Mouse (Mus musculus): ENCODE results near the gene Pecr. TPM values are rescaled to one million over a fixed set of nuclear protein-coding genes. Genes with fewer than 3 reads are reported as not detected.
A peak's percentile ranks its signal among the peaks of the same experiment; 100 is the strongest.
"Not testable (repeated sequence)": the region's sequence is repeated elsewhere in the genome, so short reads cannot be mapped to it uniquely, and the experiment has no call there.

Pecr gene
- total RNA-seq, 2 experiments from 2014 or later = 5.1 to 6.4 TPM

DNA sequence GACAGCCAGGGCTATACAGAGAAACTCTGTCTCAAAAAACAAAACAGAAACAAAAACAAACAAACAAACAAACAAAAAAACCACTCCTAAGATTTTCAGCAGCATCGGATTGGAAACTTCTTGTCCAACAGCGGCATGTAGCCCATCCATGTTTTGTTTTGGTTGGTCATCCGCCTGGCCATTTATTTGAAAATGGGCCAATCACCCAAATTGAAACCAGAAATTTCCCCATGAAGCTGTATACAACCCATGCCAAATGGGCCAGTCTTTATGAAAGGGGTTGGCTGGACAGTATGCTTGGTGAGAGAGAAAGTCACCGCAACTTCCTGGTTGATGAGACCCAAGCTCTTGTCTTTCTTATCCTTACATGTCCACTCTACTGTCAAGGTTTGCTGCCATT is 6.8 kb upstream of the Pecr start:
- DNase-seq (ENCODE audit: low spot score in 2 of 2) = no peak

DNA sequence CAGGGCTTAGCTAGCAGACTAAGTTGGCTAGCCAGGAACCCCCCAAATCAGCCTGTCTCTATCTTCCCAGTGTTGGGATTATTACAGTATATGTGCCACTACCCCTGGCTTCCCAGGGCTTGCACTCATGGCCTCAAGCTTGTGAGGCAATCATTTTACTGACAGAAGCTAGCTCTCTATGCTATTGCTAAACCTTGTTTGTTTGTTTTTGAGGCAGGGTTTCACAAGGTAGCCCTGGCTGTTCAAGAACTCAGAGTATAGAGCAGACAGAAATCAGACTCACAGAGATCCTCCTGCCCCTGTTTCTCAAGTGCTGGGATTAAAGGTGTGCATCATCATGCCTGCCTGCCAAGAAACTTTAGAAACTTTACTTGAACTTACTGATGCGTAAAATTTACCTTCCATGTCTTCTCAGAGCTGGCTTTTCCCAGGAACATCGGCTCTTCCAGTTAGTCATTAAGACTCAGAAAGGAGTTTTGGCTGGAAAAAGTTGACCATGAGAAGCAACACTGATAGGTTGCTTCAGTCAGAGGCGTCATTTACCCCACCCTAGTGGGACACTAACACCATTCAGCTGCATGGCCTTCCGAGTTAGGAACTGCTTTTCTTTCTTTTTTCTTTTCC is 4.5 kb upstream of the Pecr start:
- no peak for DNase-seq (ENCODE audit: low spot score in 2 of 2)

DNA sequence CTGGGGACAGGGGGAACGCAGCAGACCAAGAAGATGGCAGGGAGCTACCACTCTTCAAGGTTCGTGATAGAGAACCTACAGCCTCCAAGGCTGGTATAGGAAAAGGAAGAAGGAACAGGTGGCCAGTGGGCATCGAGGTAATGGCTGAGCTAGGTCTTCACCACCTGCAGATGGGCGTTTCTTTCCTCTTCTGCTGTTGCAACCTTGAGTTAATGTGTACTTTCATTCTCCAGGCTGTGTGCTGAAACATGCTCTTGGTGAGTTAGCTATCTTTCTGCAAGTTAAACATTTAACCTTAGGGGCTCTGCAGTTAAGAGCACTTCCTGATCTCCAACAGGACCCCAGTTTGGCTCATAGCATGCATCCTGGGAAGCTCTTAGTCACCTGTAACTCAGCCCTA is 3.8 kb upstream of the Pecr start:
- DNase-seq (ENCODE audit: low spot score in 2 of 2) = no peak

DNA sequence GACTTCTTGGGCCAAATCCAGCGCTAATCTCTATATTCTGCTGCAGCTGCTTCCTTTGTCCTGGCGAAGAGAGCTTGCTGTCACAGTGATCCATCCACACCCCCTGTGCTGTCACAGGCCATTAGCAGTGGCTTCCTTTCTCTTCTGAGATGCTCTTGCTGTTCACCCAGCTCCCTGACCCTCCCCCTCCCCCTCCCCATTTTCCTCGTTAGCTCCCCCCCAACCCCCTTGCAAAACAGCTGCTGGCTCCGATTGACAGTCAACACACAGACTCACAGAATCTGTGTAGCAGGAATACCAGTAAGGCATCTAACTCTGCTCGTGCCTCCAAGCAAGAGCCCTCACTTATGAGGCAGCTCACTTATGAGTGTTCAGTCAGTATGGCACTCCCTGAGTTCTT is 2.8 kb upstream of the Pecr start:
- DNase-seq (ENCODE audit: low spot score in 2 of 2) = no peak

DNA sequence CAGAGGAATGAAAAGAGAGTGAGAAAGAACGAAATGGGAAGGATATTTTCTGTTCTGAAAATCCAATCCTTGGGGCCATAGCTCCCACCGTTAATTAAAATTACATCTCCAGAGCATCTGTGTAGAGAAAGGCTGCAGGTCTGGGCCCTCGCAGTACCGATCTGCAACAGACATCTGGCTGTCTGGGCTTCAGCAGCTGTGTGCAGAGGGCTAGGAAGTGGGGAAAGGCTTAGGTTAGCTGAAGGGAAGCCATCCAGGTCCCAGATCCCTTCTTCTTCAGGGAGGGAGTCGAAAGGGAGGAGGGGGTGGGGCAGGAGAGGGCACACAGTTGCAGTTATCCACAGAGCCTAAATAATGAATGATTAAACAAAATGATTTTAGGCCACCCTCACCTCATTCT is 425 bp upstream of the Pecr start:
- peak; percentile 13 to 18 for DNase-seq (ENCODE audit: low spot score in 2 of 2)

DNA sequence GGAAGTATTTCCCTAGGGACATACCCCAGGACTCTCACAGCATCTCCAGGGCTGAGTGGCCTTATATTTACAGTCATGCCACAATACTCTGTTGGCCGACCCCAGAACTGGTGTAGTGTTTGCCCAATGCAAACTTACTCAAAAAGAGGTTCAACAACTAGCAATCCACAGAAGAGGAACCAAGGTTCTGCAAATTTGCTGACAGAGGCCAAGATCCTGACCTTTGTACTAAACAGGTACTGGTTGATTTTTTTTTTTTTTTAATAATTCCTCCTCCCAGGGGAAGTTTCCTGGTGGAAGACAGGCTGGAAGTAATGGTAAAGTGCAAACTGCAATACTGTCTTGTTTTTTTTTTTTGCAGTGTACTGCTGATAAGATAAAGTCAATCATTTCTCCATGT is 1.5 kb downstream of the Pecr start:
- DNase-seq (ENCODE audit: low spot score in 2 of 2) = no peak

DNA sequence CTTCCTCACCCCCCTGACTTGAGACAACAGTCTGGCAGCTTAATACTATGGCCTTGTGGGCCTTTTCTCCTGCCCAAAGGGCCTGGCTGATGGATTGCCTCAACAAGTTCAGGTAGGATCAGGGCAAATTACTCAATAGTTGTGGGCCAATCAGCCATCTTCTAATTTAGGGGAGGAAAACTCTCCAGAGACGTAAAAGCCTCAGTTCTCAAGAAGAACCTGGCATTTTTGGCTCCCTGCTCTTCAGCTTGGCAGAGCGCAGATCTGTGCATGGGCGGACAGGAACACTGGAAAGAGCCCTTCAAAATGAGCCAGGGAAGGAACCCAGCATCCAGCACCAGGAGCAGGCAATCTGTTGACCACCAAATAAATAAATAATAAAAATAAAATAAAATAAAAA is 6.0 kb downstream of the Pecr start:
- DNase-seq (ENCODE audit: low spot score in 2 of 2) = peak; percentile 19 to 21

DNA sequence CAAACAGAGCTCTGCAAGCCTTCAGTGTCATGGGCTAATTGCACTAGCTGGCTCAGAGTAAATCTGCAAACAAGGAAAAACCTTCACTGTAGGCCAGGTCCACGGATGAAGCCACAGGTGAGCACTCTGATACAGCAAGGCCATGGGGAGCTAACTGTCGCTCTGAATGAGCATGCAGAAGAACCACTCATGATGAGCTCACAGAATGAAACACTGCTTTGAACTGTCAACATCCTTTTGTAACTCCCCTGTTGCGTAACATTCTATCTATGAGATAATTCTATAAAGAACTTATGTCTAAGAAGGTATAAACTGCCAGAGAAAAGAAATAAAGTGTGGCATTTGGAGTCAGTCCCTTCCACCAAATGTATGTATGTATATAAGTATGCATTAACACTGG is 21.0 kb downstream of the Pecr start:
- DNase-seq (ENCODE audit: low spot score in 2 of 2) = no peak

DNA sequence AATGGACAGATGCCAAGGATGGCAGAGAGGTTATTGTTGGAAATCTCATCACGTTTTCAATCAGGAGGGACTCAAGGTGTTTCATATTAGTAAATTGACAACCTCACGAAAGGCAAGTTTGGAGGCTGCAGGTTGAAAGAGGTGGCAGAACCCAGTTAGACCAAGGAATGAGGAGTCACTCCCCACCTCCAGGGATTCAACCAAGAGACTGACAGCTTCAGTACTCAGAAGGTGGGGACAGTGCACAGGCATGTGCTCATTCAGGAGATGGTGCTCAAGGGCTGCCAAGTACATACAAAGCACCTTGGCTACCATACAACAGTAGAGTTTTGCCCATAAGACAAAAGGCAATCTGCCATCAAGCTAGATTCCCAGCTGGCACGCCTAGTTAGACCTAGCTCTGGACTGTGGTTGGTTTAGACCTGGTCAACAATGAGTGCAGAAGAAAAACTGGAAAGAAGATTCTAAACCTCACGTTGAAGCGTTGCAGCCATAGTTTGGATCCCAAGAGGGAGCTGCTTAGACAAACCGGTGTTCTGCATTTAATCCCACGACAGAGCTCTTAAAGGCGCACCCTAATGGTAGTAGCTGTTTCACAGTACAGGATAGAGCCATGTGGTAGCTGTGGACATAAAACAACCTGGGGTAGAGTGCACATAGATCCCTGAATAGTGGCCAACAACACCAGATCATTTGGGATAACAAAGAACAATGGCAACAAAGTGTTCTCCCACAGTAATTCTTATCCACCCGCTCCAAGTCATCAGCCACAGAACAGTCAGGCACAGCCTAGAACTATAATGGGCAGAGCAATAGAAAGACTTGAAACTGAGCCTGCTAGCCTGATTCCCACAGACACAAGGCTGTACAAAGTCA is 27.5 kb downstream of the Pecr start:
- no peak for DNase-seq (ENCODE audit: low spot score in 2 of 2)

DNA sequence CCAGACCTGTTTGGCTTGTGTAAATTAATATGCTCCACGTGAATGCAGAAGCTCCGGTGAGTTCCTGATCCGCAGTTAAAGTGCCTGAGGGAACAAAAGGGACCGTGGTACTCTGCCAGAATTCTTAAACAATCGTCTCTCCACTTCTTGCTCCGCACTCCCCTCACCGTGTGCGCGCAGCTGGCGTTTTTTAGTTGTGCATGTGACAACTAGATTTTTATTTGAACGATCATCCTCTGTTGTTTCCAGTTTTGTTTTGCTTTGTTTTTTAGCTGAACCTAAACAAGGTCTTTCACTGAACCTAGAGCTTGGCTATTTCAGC is 28.3 kb downstream of the Pecr start:
- no peak for DNase-seq (ENCODE audit: low spot score in 2 of 2)

DNA sequence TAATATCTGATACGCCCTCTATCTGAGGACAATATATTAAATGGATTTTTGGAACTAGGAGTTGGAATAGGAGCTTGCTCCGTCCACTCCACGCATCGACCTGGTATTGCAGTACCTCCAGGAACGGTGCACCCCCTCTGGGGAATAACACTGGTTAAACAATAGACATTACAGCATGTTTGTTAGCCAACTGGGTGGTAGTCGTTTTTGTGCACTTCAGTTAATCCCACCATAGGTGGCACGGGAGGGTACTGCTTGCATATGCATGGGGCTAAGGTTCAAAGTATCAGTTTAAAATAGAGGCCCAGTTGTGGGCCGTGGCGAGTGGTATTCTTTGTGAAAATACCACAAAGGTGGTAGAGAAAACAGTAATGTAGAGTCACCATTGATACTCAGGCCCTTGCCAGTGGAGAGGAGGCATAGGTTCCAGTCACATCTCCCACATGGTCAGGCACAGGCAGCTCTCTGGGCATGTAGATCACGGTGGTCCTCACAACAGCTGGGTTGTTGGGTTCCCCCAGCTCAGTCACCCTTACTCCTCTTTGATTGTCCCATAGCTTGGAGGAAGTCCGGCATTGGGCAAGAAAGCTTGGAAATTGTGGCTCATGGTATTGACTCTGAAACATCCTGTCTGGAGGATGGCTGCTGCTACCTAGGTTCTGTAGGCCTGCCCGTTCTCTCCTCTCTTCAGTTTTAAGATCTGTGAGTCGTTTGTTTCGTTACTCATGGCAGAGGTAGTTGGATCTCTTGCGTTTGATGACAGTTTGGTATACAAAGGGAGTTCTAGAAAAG is 28.9 kb downstream of the Pecr start:
- DNase-seq (ENCODE audit: low spot score in 2 of 2) = peak; percentile 4 to 31

DNA sequence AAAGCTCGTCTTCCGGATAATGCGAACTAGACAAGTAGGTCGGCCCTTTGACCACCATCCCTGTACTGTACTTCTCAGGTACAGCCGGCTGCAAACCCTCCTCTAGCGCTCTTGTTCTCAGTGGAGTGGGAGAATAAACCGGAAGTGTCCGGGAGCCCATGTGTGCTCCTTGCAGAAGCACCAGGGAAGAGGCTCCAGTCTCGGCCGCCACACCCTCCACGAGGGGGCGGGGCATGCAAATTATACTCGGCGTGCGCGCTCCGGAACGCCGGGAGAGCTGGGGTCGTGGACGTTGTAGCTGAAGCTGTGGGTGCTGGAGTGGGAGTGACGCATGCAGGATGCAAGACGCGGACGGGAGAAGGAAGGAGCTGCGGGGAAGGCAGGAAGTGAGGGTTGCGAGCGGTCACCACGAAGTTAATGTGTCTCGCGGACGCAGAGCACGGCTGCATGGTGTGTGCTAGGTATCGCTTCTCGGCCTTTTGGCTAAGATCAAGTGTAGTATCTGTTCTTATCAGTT is 29.5 kb downstream of the Pecr start:
- peak; percentile 83 to 89 for DNase-seq (ENCODE audit: low spot score in 2 of 2)

DNA sequence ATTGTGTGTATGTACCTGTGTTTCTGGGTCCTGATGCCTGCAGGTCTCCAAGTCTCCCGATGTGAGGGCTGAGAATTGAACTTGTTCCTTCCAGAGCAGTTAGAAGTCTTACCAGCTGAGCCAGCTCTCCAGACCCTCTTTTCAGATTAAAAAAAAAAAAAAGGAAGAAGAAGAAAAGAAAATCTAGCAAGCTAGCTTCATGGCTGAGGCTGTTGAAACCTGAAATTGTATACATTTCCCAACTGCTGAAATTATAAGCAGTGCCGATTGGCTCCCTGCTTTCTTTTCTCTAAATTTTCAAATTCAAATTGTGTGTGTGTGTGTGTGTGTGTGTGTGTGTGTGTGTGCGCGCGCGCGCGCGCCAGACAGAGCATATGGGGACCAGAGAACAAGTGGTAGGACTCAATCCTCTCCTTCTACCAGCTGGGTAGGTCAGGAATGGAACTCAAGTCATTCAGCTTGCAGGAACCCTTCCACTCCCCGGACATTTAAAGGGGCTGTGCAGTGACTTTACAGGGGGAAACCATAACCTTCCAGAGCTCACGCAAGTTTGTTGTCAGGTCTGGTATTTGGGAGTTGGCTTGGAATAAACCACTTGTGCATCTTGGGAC is 30.1 kb downstream of the Pecr start:
- no peak for DNase-seq (ENCODE audit: low spot score in 2 of 2)

DNA sequence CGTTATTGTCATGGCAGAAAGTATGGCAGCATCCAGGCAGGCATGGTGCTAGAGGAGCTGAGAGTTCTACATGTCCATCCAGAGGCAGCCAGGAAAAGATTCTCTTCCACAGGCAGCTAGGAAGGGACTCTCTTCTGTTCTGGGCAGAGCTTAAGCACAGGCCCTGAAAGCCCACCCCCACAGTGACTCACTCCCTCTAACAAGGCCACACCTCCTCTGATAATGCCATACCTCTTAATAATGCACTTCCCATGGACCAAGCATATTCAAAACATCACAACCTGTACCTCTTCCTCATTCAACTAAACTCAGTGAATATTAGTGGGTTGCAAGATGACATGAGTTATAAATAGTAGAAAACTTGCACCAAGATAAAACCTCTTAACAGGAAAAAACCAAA is 32.3 kb downstream of the Pecr start:
- no peak for DNase-seq (ENCODE audit: low spot score in 2 of 2)

DNA sequence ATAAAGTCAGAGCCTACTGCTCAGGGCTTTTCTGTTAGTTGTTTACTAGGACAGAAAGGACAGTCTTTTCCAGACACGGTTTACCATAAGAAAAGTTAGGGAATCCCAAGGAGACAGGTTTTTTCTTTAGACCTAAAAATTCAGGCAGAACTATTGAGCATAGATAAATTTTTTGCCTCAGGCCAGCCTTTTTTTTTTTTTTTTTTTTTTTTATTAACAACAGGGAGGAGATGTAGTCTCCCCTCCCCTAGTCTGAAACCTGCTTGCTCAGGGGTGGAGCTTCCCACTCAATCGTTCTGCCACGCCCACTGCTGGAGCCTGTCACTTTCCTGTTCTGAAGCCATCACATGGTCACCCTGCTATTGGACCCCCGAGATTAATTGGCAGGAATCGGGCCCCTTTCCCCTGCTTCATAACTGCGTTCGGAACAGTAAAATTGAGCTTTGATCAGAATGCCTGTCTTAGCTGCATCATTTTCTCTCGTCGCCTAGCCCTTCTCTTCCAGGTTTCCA is 35.8 kb downstream of the Pecr start:
- not testable (repeated sequence) for DNase-seq (ENCODE audit: low spot score in 2 of 2)

DNA sequence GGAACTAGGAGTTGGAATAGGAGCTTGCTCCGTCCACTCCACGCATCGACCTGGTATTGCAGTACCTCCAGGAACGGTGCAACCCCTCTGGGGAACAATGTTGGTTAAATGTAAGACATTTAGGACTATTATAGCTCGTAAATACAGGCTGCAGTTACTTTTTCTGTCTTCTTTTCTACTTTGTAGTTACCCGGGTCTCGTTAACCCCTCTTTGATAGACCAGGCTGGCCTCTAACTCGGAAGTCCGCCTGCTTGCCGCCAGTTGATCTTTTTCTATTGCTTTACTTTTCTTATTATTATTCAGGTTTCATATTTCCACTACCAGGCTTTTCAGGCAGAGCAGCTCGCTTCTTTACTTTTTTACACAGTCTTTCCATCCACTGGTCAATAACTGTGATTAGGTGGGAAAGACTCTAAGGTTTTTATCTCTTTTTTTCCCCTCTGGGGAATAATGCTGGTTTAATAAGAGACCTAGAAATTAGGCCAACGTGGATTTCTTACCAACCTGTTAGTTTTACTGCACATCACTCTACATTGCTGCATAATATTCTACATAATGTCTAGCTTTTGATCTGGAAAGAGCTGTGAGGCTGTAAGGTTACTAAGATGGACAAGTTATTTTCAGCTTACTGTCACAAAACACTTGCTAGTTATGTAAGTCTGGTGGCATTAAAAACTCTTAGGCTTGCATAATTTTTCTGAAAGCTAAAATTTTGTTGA is 39.6 kb downstream of the Pecr start:
- no peak for DNase-seq (ENCODE audit: low spot score in 2 of 2)

DNA sequence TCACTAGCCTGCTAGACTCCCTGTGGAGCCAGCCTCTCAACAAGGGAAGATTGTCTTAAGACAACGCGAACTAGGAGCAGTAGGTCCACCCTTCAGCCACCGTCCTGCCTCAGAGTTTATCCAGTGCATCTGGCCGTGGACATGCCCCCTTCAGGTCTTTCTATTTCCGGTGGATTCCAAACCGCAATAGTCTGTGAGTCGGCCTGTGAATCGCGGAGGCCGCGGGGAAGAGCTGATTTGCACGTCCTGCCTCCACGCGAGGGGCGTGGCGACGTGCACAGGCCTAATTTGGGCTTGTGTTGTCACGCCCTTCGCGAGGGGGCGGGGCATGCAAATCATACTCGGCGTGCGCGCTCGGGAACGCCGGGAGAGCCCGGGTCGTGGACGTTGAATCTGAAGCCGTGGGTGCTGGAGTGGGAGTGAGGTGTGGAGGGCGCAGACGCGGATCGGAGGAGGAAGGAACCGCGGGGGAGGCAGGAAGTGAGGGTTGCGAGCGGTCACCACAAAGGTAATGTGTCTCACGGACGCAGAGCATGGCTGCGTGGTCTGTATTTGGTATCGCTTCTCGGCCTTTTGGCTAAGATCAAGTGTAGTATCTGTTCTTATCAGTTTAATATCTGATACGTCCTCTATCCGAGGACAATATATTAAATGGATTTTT is 40.3 kb downstream of the Pecr start:
- peak; percentile 95 to 97 for DNase-seq (ENCODE audit: low spot score in 2 of 2)

DNA sequence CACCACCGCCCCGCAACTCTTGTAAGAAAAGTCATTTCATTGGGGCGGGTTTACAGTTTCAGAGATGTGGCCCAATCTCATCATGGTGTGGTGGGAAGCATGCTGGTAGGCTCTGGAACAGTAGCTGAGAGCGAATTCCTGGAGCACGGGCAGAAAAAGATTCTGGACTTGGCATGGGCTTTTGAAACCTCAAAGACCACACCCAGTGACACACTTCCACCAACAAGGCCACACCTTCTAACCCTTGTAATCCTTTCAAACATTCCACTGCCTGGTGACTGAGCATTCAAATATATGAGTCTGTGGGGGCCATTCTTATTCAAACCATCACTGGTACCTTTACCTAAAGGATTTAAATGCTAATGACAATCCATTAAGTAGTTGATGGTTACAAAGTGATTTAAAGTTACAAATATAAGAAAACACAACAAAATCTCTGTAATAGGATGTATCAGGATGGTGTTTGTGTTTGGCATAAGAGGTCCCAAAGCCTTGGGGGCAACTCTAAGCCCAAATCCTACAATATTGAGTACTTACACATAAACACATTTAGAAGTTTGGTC is 41.5 kb downstream of the Pecr start:
- no peak for DNase-seq (ENCODE audit: low spot score in 2 of 2)

DNA sequence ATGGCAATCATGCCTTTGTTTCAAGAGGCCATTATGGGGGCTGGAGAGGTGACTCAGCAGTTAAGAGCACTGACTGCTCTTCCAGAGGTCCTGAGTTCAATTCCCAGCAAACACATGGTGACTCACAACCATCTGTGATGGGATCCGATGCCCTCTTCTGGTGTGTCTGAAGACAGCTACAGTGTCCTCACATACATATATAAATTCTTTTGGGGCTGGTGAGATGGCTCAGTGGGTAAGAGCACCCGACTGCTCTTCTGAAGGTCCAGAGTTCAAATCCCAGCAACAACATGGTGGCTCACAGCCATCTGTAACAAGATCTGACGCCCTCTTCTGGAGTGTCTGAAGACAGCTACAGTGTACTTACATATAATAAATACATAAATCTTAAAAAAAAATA is 45.0 kb downstream of the Pecr start:
- not testable (repeated sequence) for DNase-seq (ENCODE audit: low spot score in 2 of 2)
